Mouse (Mus musculus) liver, adult 2 months (tissue): ENCODE measurements around the gene Rab24. TPM values are rescaled to one million over a fixed set of nuclear protein-coding genes. Genes with fewer than 3 reads are reported as not detected.

ENCODE experiments used
- DNase-seq: peaks from one replicate; pipeline ENCODE4 v3.0.0-alpha.2; 2011; ENCODE audit warnings: low read depth, low spot score; ENCODE audit errors: extremely low read depth
- H3K27ac ChIP-seq: fragments of 200-500 bp; replicated peaks from 2 replicates; pipeline ENCODE4 v1.5.1; 2012; ENCODE audit warnings: low read depth, mild to moderate bottlenecking, control low read depth, inconsistent platforms, low read length; ENCODE audit not compliant: insufficient read depth
- H3K27me3 ChIP-seq: fragments of 200-500 bp; 2 replicates; pipeline ENCODE4 v1.6.1; 2012; ENCODE audit warnings: mild to moderate bottlenecking, moderate library complexity, low read length, inconsistent platforms; ENCODE audit not compliant: control insufficient read depth, insufficient read depth
- H3K36me3 ChIP-seq: fragments of 200-500 bp; 2 replicates; pipeline ENCODE4 v1.6.1; 2012; ENCODE audit warnings: low read length, inconsistent platforms; ENCODE audit not compliant: control insufficient read depth, insufficient read depth
- H3K4me1 ChIP-seq: fragments of 200-500 bp; 2 replicates; pipeline ENCODE4 v1.6.1; 2011; ENCODE audit warnings: low read length; ENCODE audit not compliant: control insufficient read depth, insufficient read depth
- H3K4me3 ChIP-seq: fragments of 200-500 bp; 2 replicates; pipeline ENCODE4 v1.5.1; 2011; ENCODE audit warnings: low read depth, mild to moderate bottlenecking, control low read depth, low read length, moderate library complexity; ENCODE audit not compliant: insufficient read depth
- H3K79me2 ChIP-seq: fragments of 200-500 bp; 2 replicates; pipeline ENCODE4 v1.6.1; 2012; ENCODE audit warnings: inconsistent platforms, mild to moderate bottlenecking, low read length, moderate library complexity; ENCODE audit not compliant: control insufficient read depth, insufficient read depth
- H3K9ac ChIP-seq: fragments of 200-500 bp; 2 replicates; pipeline ENCODE4 v1.6.1; 2012; ENCODE audit warnings: low read depth, mild to moderate bottlenecking, control low read depth, inconsistent platforms, low read length
- CTCF ChIP-seq: fragments of 200-500 bp; IDR thresholded peaks from 2 replicates; pipeline ENCODE4 v1.5.1; 2011; ENCODE audit warnings: low read depth, low read length, control low read depth
- POLR2A ChIP-seq: fragments of 200-500 bp; IDR thresholded peaks from 2 replicates; pipeline ENCODE4 v1.6.1; 2011; ENCODE audit warnings: low read length, control low read depth; ENCODE audit not compliant: insufficient read depth; ENCODE audit errors: extremely low read depth
- WGBS: fragments of 180-500 bp; shearing (Covaris S2); methylation state at CpG from one replicate; pipeline ENCODE4 v1.1.7; 2018; 5-methylcytosine and 5-hydroxymethylcytosine counted together
- polyA plus RNA-seq: library from polyadenylated mRNA; depleted of rRNA; stranded (reverse); fragments of >200 nt; gene quantifications from 2 replicates; pipeline ENCODE4 v1.2.3, GENCODE M21; 2012
- total RNA-seq: library from RNA; depleted of rRNA; stranded (reverse); fragments of >200 nt; gene quantifications from 2 replicates; pipeline ENCODE4 v1.2.3, GENCODE M21; 2014

Rab24 gene
- total and polyA plus RNA-seq, 2 experiments: 32.7 to 56.0 TPM

- WGBS: 66% methylated on average over 14 of the region's 14 CpGs
- Histone ChIP-seq H3K4me1 (peaks cover 1% of the 10 kb centered on the region; the same call in 1 of the 2 replicates), H3K36me3 (no peaks in the 10 kb centered on the region), H3K9ac (no peak overlapping the region), H3K27me3 (no peaks in the 10 kb centered on the region), H3K4me3 (no peak overlapping the region), H3K79me2 (no peaks in the 10 kb centered on the region), H3K27ac (no peak overlapping the region)
- no peak for TF ChIP-seq POLR2A
- TF ChIP-seq CTCF: 0 out of 2 replicates have a peak, but pooled peaks have one; percentile 2
- no peak for DNase-seq
These were observed 9.0 kb upstream of the Rab24 start for GRCm38 (mm10) chr13:55330567-55331400.

GRCm38 (mm10) chr13:55329683-55330566, 8.2 kb upstream of the Rab24 start, which contains the start of gene Mxd3:
Mxd3 (minus strand) TSS chr13:55329823.
- H3K36me3 ChIP-seq: peaks cover 4% of the 10 kb centered on the region; the same call in 1 of the 2 replicates
- H3K27me3 ChIP-seq: no peaks in the 10 kb centered on the region
- no peak within 1 kb of the TSS for H3K27ac ChIP-seq
- H3K79me2 ChIP-seq: no peaks in the 10 kb centered on the region
- DNase-seq: peak; percentile 45
- H3K9ac ChIP-seq: peak within 1 kb of the TSS; percentile 40
- under 1% methylated on average over 82 of the region's 82 CpGs for WGBS
- H3K4me3 ChIP-seq: peak within 1 kb of the TSS; percentile 85
- H3K4me1 ChIP-seq: peaks cover 1% of the 10 kb centered on the region; the same call in 1 of the 2 replicates
- TF ChIP-seq POLR2A (no peak), CTCF (no peak)

GRCm38 (mm10) chr13:55329109-55329682, 7.5 kb upstream of the Rab24 start:
- Histone ChIP-seq H3K4me1 (peaks cover 1% of the 10 kb centered on the region; the same call in 1 of the 2 replicates), H3K4me3 (peak overlapping the region; percentile 51; the same call in 1 of the 2 replicates), H3K79me2 (no peaks in the 10 kb centered on the region), H3K27ac (no peak overlapping the region), H3K36me3 (peaks cover 5% of the 10 kb centered on the region), H3K9ac (peak overlapping the region; percentile 26; the same call in 1 of the 2 replicates), H3K27me3 (no peaks in the 10 kb centered on the region)
- no peak for DNase-seq
- 5% methylated on average over 29 of the region's 29 CpGs for WGBS
- no peak for TF ChIP-seq POLR2A
- no peak for TF ChIP-seq CTCF

GRCm38 (mm10) chr13:55328641-55329040, 6.9 kb upstream of the Rab24 start:
- Histone ChIP-seq H3K79me2 (no peaks in the 10 kb centered on the region), H3K4me3 (no peak overlapping the region), H3K27ac (no peak overlapping the region), H3K9ac (no peak overlapping the region), H3K27me3 (no peaks in the 10 kb centered on the region), H3K36me3 (peaks cover 11% of the 10 kb centered on the region), H3K4me1 (peaks cover 1% of the 10 kb centered on the region; the same call in 1 of the 2 replicates)
- 92% methylated on average over 4 of the region's 4 CpGs for WGBS
- DNase-seq: no peak
- TF ChIP-seq CTCF (no peak), POLR2A (no peak)

GRCm38 (mm10) chr13:55328171-55328570, 6.4 kb upstream of the Rab24 start:
- Histone ChIP-seq H3K4me3 (no peak overlapping the region), H3K36me3 (peaks cover 15% of the 10 kb centered on the region), H3K4me1 (peaks cover 4% of the 10 kb centered on the region; the same call in 1 of the 2 replicates), H3K9ac (no peak overlapping the region), H3K79me2 (no peaks in the 10 kb centered on the region), H3K27me3 (no peaks in the 10 kb centered on the region), H3K27ac (no peak overlapping the region)
- no peak for DNase-seq
- 83% methylated on average over 6 of the region's 6 CpGs for WGBS
- TF ChIP-seq POLR2A (no peak), CTCF (no peak)
